Mouse (Mus musculus) cerebellum, adult 8-10 months (tissue): ENCODE measurements around the gene Gm28490.
"Not testable (repeated sequence)": the region's sequence is repeated elsewhere in the genome, so short reads cannot be mapped to it uniquely, and the experiment has no call there.

Experiments used
- DNase-seq: peaks from one replicate; pipeline ENCODE4 v3.0.0; 2022

Gm28490 gene

DNA sequence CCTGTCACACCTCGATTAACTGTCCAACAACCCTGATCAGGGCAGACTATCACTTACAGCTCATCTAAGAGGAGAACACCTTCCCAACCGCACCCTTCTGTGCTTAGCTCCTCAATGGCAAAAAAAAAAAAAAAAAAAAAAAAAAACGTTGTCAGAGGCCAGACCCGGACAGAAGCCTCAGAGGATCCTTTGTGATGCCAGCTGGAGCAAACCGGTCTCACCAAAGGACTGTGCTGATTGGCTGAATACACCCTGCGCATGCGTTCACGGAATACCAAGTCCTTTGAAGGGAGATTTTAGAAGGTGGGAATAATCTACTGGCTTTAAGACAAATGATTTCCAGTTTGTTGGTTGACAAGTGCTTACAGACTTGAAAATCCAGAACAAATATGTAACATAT lies at the start of gene Gm28490:
Gene Gm28490, minus strand, starts transcription at position 101 of the 400 bp plus-strand sequence.
- DNase-seq = not testable (repeated sequence)
